Mouse (Mus musculus) olfactory bulb, adult 2 months (tissue): ENCODE results near the gene Fn3krp.

ENCODE experiments used
- CTCF ChIP-seq: fragments of 200-500 bp; IDR thresholded peaks from 2 replicates; pipeline ENCODE4 v1.5.1; 2012; ENCODE audit warnings: low read depth, mild to moderate bottlenecking, low read length, moderate library complexity; ENCODE audit not compliant: insufficient read depth
- POLR2A ChIP-seq: fragments of 200-500 bp; IDR thresholded peaks from 2 replicates; pipeline ENCODE4 v1.6.1; 2012; ENCODE audit warnings: mild to moderate bottlenecking, low read depth, low read length, moderate library complexity; ENCODE audit not compliant: insufficient read depth

GRCm38 (mm10) chr11:121388554-121388945, 32.7 kb upstream of the Fn3krp start:
- TF ChIP-seq CTCF: no peak
- TF ChIP-seq POLR2A: no peak
